Mouse (Mus musculus) E14TG2a.4 (cell line): ENCODE data around the gene H2-T3.
A peak's percentile ranks its signal among the peaks of the same experiment; 100 is the strongest.

Experiments
- H3K27me3 ChIP-seq: 2 replicates; pipeline ENCODE4 v1.6.1; 2014; ENCODE audit warnings: low read length, control low read depth; ENCODE audit not compliant: insufficient read depth
- H3K36me3 ChIP-seq: 2 replicates; pipeline ENCODE4 v1.6.1; 2014; ENCODE audit warnings: low read length, control low read depth; ENCODE audit not compliant: insufficient read depth
- H3K4me1 ChIP-seq: replicated peaks from 2 replicates; pipeline ENCODE4 v1.6.1; 2014; ENCODE audit warnings: low read depth, low read length, control low read depth
- H3K4me3 ChIP-seq: replicated peaks from 2 replicates; pipeline ENCODE4 v1.5.1; 2014; ENCODE audit warnings: mild to moderate bottlenecking, low read length
- H3K9me3 ChIP-seq: 2 replicates; pipeline ENCODE4 v1.6.1; 2014; ENCODE audit warnings: low read length, control low read depth
- CTCF ChIP-seq: conservative IDR thresholded peaks from 2 replicates; pipeline ENCODE4 v1.5.1; 2014; ENCODE audit warnings: low read length
- NANOG ChIP-seq: IDR thresholded peaks from 2 replicates; pipeline ENCODE4 v1.6.1; 2014; ENCODE audit warnings: borderline replicate concordance, low read length, mixed read lengths
- POU5F1 ChIP-seq: IDR thresholded peaks from 2 replicates; pipeline ENCODE4 v1.6.1; 2014; ENCODE audit warnings: low read length, borderline replicate concordance

H2-T3 gene

GRCm38 (mm10) chr17:36218594-36219155, 28.6 kb upstream of the H2-T3 start:
- no peak for TF ChIP-seq CTCF
- TF ChIP-seq NANOG = no peak
- TF ChIP-seq POU5F1 = no peak
- Histone ChIP-seq H3K36me3 (no peaks in the 10 kb centered on the region), H3K4me1 (no peaks in the 10 kb centered on the region; the same call in 1 of the 2 replicates), H3K27me3 (peaks cover 19% of the 10 kb centered on the region), H3K4me3 (no peak overlapping the region), H3K9me3 (peaks cover 3% of the 10 kb centered on the region; the same call in 1 of the 2 replicates)

DNA sequence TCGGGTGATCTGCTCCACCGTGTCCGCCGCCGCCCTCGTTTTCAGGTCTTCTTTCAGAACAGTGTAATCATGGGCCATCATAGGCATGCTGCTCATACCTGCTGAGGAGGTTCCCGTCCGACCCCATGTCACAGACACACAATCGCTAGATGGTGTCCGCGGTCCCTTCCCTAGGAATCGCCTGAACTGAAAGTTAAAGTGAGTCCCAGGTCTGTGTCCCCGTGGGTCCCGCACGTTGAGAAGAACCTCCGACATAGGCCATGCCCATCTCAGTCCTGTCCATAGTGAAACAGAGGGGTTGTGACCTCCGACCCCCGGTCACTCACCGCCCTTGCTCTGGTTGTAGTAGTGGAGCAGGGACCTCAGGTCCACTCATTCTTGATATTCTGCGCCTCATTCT, 25.5 kb upstream of the H2-T3 start:
- H3K36me3 ChIP-seq = no peaks in the 10 kb centered on the region
- H3K4me1 ChIP-seq = no peaks in the 10 kb centered on the region; the same call in 1 of the 2 replicates
- H3K4me3 ChIP-seq = peak overlapping the region; percentile 50
- peaks cover 40% of the 10 kb centered on the region for H3K27me3 ChIP-seq
- H3K9me3 ChIP-seq = peaks cover 3% of the 10 kb centered on the region; the same call in 1 of the 2 replicates
- no peak for TF ChIP-seq NANOG
- TF ChIP-seq POU5F1 = no peak
- no peak for TF ChIP-seq CTCF

GRCm38 (mm10) chr17:36206846-36207245, 16.8 kb upstream of the H2-T3 start:
- no peak overlapping the region for H3K4me3 ChIP-seq
- TF ChIP-seq POU5F1 (no peak), NANOG (no peak), CTCF (no peak)
- no peaks in the 10 kb centered on the region for H3K36me3 ChIP-seq
- H3K4me1 ChIP-seq = no peaks in the 10 kb centered on the region
- H3K9me3 ChIP-seq = no peaks in the 10 kb centered on the region
- peaks cover 33% of the 10 kb centered on the region for H3K27me3 ChIP-seq

DNA sequence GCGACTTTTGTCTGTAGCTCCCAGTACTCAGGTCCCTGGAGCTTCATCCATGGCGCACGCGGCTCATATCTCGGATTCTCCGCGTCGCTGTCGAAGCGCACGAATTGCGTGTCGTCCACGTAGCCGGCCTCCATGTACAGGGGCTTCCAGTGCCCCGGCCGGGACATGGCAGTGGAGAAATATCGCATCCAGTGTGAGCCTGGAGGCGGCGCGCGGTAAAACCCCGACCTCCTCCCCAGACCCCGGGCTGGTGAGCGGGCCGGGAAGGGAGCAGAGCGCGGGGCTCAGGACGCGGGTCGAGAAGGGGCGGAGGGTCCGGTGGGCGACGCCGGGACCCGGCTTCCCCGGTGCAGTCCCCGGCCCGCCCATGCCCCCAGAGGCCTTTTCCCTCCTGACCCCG, 15.8 kb upstream of the H2-T3 start:
- Histone ChIP-seq H3K4me3 (no peak overlapping the region), H3K36me3 (no peaks in the 10 kb centered on the region), H3K27me3 (peaks cover 28% of the 10 kb centered on the region), H3K9me3 (no peaks in the 10 kb centered on the region), H3K4me1 (no peaks in the 10 kb centered on the region)
- TF ChIP-seq NANOG (no peak), POU5F1 (no peak), CTCF (no peak)

- H3K27me3 ChIP-seq = peaks cover 28% of the 10 kb centered on the region
- H3K36me3 ChIP-seq = no peaks in the 10 kb centered on the region
- no peak for TF ChIP-seq CTCF
- TF ChIP-seq NANOG = no peak
- TF ChIP-seq POU5F1 = no peak
Observed at GRCm38 (mm10) chr17:36205456-36205855, 15.4 kb upstream of the H2-T3 start.

DNA sequence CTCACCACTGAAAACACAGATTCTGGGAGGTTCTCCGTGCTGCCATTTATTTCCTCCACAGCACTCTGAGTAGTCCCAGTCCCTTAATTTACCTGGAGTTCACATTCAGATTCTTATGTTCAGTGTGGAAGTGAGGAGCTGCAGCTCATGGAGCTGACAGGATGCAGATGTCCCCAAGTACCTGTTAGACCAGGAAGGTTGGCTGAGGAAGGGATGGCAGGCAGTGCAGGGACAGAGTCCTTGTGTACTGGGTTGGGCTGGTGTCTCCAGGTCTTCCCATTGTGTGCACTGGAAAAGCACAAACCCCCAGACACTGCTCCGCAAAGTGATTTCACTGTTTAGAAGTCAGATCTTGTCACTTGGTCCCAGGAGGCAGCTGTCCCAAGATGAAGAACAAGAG, 11.8 kb upstream of the H2-T3 start:
- Histone ChIP-seq H3K4me3 (no peak overlapping the region), H3K4me1 (no peaks in the 10 kb centered on the region), H3K36me3 (no peaks in the 10 kb centered on the region), H3K9me3 (no peaks in the 10 kb centered on the region), H3K27me3 (peaks cover 26% of the 10 kb centered on the region)
- TF ChIP-seq POU5F1 = no peak
- no peak for TF ChIP-seq NANOG
- TF ChIP-seq CTCF = no peak

More at GRCm38 (mm10) chr17:36205456-36205855, 15.4 kb upstream of the H2-T3 start:
- Histone ChIP-seq H3K4me1 (no peaks in the 10 kb centered on the region), H3K9me3 (no peaks in the 10 kb centered on the region), H3K4me3 (no peak overlapping the region)

- Histone ChIP-seq H3K27me3 (peaks cover 20% of the 10 kb centered on the region), H3K9me3 (no peaks in the 10 kb centered on the region), H3K4me3 (no peak overlapping the region), H3K4me1 (no peaks in the 10 kb centered on the region), H3K36me3 (no peaks in the 10 kb centered on the region)
- peak; percentile 16; the same call in 1 of the 2 replicates for TF ChIP-seq CTCF
- TF ChIP-seq NANOG = no peak
Observed at GRCm38 (mm10) chr17:36198317-36198716, 8.2 kb upstream of the H2-T3 start.

DNA sequence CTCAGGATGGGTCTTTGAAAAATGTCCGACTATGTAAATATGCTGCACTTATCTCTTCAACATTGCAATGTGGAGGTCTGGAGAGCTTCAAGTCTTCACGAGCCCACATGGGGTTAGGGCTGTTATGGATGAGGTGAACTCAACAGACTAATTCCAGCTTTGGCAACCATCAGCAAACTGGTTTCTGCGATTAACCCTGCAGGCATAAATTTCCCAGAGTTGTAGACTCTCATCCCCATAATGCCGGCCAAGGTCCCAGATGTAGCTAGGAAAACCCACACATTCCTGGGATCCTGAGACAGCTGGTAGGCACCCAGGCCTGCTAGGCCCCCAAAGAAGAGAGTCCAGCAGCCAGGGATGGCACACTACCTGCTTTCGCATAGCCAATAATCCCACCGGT, 4.4 kb upstream of the H2-T3 start:
- TF ChIP-seq POU5F1 (no peak), CTCF (no peak), NANOG (no peak)
- Histone ChIP-seq H3K4me1 (peaks cover 5% of the 10 kb centered on the region), H3K9me3 (no peaks in the 10 kb centered on the region), H3K27me3 (peaks cover 26% of the 10 kb centered on the region), H3K4me3 (no peak overlapping the region), H3K36me3 (no peaks in the 10 kb centered on the region)

- Histone ChIP-seq H3K4me3 (no peak overlapping the region), H3K36me3 (no peaks in the 10 kb centered on the region), H3K9me3 (no peaks in the 10 kb centered on the region), H3K4me1 (peaks cover 10% of the 10 kb centered on the region), H3K27me3 (peaks cover 31% of the 10 kb centered on the region)
- TF ChIP-seq POU5F1 (no peak), NANOG (no peak), CTCF (no peak)
Observed at GRCm38 (mm10) chr17:36193546-36194141, 3.6 kb upstream of the H2-T3 start.
